Mouse (Mus musculus): ENCODE results near the gene Lrwd1. TPM values are rescaled to one million over a fixed set of nuclear protein-coding genes. Genes with fewer than 3 reads are reported as not detected.

Gene Lrwd1
- polyA plus RNA-seq, 1 experiment = 52.1 TPM

DNA sequence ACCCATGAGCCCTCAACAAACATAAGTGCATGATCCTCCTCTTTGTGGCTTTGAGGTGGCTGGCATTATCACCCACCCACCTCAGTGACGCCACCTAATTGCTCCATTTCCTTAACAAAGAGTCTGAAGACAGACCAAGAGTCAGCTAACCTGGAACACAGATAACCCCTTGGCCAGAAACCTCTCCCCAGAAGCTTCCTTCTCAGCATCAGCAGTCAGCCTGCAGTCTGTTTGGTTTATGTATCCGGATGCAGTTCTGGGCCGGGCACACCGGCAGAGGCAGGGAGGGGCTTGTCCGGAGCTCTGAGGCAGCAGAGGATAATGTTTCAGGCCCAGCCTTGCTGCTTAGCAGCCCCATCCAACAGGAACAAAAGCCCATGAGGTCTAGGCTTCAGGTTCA lies 43.7 kb upstream of the Lrwd1 start:
- H3K36me3 ChIP-seq (ENCODE audit: control insufficient read depth, insufficient read depth) = peaks cover 66% of the 10 kb centered on the region

DNA sequence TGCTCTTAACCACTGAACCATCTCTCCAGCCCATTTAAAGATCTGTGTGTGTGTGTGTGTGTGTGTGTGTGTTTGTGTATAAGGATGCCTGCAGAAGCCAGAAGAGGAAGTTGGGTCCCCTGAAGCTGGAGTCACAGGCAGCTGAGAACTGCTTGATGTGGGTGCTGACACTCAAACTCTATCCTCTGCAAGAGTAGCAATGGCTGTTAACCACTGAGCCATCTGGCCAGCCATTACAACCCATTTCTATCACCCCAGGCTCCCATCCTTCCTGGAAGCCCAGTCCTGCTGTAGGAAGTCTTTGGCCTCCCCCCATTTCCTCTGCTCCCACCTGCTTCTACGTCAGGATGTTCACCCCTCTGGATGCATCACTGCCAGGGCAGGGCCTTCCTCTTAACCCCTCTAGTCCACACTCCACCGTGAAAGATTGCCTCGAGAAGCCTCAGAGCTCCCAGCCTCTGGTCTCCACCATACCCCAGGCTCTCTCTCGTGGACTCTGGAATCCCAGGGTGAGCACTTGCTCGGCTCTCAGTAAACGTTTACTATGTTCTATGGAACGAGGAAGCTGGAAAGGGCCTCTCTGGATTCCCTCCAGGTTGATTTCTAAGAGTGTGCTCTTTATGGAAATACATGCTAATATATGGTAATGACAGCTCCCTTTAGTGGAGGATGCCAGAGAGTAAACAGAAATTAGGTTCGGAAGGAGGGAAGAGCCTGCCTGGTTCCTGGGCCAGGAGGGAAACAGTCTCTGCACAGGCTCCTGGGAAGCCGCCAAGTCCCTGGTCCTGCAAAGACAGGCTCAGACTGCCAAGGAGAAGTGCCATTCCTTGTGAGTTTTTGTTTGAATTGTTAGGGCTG lies 38.0 kb upstream of the Lrwd1 start:
- Histone ChIP-seq H3K27me3 (ENCODE audit: control insufficient read depth, insufficient read depth, insufficient read length) (no peaks in the 10 kb centered on the region), H3K4me3 (ENCODE audit: insufficient read depth, poor library complexity, severe bottlenecking) (no peak overlapping the region), H3K36me3 (ENCODE audit: control insufficient read depth, insufficient read depth) (peaks cover 15% of the 10 kb centered on the region), H3K79me2 (ENCODE audit: control insufficient read depth, insufficient read depth) (peaks cover 16% of the 10 kb centered on the region), H3ac (ENCODE audit: control insufficient read depth, insufficient read length, low read depth) (no peak overlapping the region), H3K79me3 (ENCODE audit: low read depth) (peaks cover 8% of the 10 kb centered on the region)
- TF ChIP-seq MYOG (IDR thresholded peaks at IDR 0.05; ENCODE audit: control insufficient read depth, extremely low read depth, insufficient read length) = no peak
- TF ChIP-seq MYOD1 (IDR thresholded peaks at IDR 0.05; ENCODE audit: control insufficient read depth, insufficient read length, low read depth) = no peak
- no peak for TF ChIP-seq MAX (IDR thresholded peaks at IDR 0.05)
- TF ChIP-seq USF1 (IDR thresholded peaks at IDR 0.05; ENCODE audit: low read depth) = no peak
- TF ChIP-seq FOSL1 (IDR thresholded peaks at IDR 0.05; ENCODE audit: insufficient read depth, low read length, poor library complexity, severe bottlenecking) = no peak
- TF ChIP-seq CEBPB (IDR thresholded peaks at IDR 0.05; ENCODE audit: low read depth) = no peak
- no peak for TF ChIP-seq CTCF (IDR thresholded peaks at IDR 0.05; ENCODE audit: control insufficient read depth, insufficient read depth, insufficient read length)

More for the DNA sequence above, 43.7 kb upstream of the Lrwd1 start:
- Histone ChIP-seq H3K4me3 (ENCODE audit: insufficient read depth, poor library complexity, severe bottlenecking) (no peak overlapping the region), H3K27me3 (ENCODE audit: control insufficient read depth, insufficient read depth, insufficient read length) (no peaks in the 10 kb centered on the region), H3K79me3 (ENCODE audit: low read depth) (peaks cover 5% of the 10 kb centered on the region), H3ac (ENCODE audit: control insufficient read depth, insufficient read length, low read depth) (no peak overlapping the region), H3K79me2 (ENCODE audit: control insufficient read depth, insufficient read depth) (peaks cover 14% of the 10 kb centered on the region)
- no peak for TF ChIP-seq CEBPB (IDR thresholded peaks at IDR 0.05; ENCODE audit: low read depth)
- TF ChIP-seq USF1 (IDR thresholded peaks at IDR 0.05; ENCODE audit: low read depth) = no peak
- no peak for TF ChIP-seq MYOD1 (IDR thresholded peaks at IDR 0.05; ENCODE audit: control insufficient read depth, insufficient read length, low read depth)
- no peak for TF ChIP-seq CTCF (IDR thresholded peaks at IDR 0.05; ENCODE audit: control insufficient read depth, insufficient read depth, insufficient read length)
- TF ChIP-seq MAX (IDR thresholded peaks at IDR 0.05) = no peak
- no peak for TF ChIP-seq MYOG (IDR thresholded peaks at IDR 0.05; ENCODE audit: control insufficient read depth, extremely low read depth, insufficient read length)
- no peak for TF ChIP-seq FOSL1 (IDR thresholded peaks at IDR 0.05; ENCODE audit: insufficient read depth, low read length, poor library complexity, severe bottlenecking)

DNA sequence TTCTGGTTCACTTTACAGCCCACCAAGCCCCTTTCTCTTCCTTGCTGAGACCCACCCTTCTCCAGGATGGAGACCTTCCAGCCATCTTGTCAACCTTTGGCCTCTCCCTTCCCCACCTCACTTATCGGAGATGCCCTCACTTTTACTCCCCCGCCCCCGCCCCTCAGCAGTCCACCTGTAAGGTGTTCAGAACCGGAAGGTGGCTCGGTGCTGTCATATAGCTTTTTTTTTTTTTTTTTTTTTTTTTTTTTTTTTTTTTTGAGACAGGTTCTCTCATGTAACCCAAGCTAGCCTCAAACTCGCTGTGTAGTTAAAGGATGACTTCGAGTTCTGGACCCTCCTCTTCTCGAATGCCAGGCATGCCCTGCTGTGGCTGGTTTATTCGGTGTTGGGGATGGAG lies 37.1 kb upstream of the Lrwd1 start:
- Histone ChIP-seq H3ac (ENCODE audit: control insufficient read depth, insufficient read length, low read depth) (no peak overlapping the region), H3K79me2 (ENCODE audit: control insufficient read depth, insufficient read depth) (peaks cover 24% of the 10 kb centered on the region), H3K79me3 (ENCODE audit: low read depth) (peaks cover 15% of the 10 kb centered on the region), H3K27me3 (ENCODE audit: control insufficient read depth, insufficient read depth, insufficient read length) (no peaks in the 10 kb centered on the region), H3K4me3 (ENCODE audit: insufficient read depth, poor library complexity, severe bottlenecking) (no peak overlapping the region), H3K36me3 (ENCODE audit: control insufficient read depth, insufficient read depth) (peaks cover 15% of the 10 kb centered on the region)
- TF ChIP-seq MYOG (IDR thresholded peaks at IDR 0.05; ENCODE audit: control insufficient read depth, extremely low read depth, insufficient read length) = no peak
- no peak for TF ChIP-seq CEBPB (IDR thresholded peaks at IDR 0.05; ENCODE audit: low read depth)
- no peak for TF ChIP-seq FOSL1 (IDR thresholded peaks at IDR 0.05; ENCODE audit: insufficient read depth, low read length, poor library complexity, severe bottlenecking)
- TF ChIP-seq MYOD1 (IDR thresholded peaks at IDR 0.05; ENCODE audit: control insufficient read depth, insufficient read length, low read depth) = no peak
- TF ChIP-seq CTCF (IDR thresholded peaks at IDR 0.05; ENCODE audit: control insufficient read depth, insufficient read depth, insufficient read length) = no peak
- no peak for TF ChIP-seq USF1 (IDR thresholded peaks at IDR 0.05; ENCODE audit: low read depth)
- no peak for TF ChIP-seq MAX (IDR thresholded peaks at IDR 0.05)

DNA sequence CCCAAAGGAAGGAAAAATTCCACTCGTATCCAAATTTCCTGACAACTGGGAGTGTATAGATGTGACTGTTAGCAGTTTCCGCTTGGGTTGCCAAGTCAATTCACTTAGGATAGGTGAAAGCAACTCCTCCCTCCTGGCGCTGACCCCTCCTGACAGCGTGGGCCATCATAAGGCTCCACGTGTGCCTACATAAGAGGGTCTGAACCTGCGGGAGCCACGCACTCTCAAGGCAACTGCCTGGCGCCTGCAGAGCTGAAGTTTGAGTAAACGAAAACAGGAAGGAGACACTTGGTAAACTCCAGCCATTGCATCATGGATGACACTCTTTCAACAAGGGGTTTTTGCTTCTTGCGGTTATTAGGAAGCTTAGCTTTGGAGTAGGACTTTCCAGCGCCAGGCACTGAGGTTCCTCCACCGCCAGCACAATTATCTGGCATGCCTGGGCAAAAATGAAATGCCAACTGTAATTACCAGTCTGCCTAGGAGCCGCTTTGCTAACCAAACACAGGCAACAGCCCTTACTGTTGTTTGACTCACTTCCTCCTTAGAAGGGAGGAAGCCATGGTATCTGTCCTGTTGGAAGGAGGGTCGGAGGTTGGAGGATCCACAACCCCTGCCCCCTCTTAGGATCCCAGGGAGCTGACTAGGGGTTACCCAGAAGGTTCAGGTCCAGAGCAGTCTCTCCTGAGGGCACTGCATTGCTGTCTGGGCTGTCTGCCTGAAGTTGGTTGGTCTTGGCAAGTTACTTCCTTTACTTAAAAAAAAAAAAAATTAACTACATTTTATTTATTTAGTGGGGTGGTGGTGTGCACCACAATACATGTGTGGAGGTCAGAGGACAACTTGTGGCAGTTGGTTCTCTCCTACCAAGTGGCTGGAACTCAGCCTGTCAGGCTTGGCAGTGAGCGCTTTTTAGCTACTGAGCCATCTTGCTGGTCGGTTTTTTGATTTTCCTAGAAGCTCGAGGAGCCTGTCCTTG lies 35.8 kb upstream of the Lrwd1 start:
- TF ChIP-seq USF1 (IDR thresholded peaks at IDR 0.05; ENCODE audit: low read depth) = peak; percentile 29
- TF ChIP-seq FOSL1 (IDR thresholded peaks at IDR 0.05; ENCODE audit: insufficient read depth, low read length, poor library complexity, severe bottlenecking) = no peak
- TF ChIP-seq CTCF (IDR thresholded peaks at IDR 0.05; ENCODE audit: control insufficient read depth, insufficient read depth, insufficient read length) = no peak
- TF ChIP-seq CEBPB (IDR thresholded peaks at IDR 0.05; ENCODE audit: low read depth) = peak; percentile 82
- TF ChIP-seq MYOG (IDR thresholded peaks at IDR 0.05; ENCODE audit: control insufficient read depth, extremely low read depth, insufficient read length) = no peak
- H3K79me2 ChIP-seq (ENCODE audit: control insufficient read depth, insufficient read depth) = peaks cover 37% of the 10 kb centered on the region
- peaks cover 17% of the 10 kb centered on the region for H3K36me3 ChIP-seq (ENCODE audit: control insufficient read depth, insufficient read depth)
- peak overlapping the region; percentile 63 for H3K4me3 ChIP-seq (ENCODE audit: insufficient read depth, poor library complexity, severe bottlenecking)
- H3K27me3 ChIP-seq (ENCODE audit: control insufficient read depth, insufficient read depth, insufficient read length) = no peaks in the 10 kb centered on the region
- H3ac ChIP-seq (ENCODE audit: control insufficient read depth, insufficient read length, low read depth) = peak overlapping the region; percentile 89
- H3K79me3 ChIP-seq (ENCODE audit: low read depth) = peaks cover 19% of the 10 kb centered on the region

All from C2C12 (cell line).